Mouse (Mus musculus) liver, embryonic 15.5 days (tissue): ENCODE data around the gene BC147527. TPM values are rescaled to one million over a fixed set of nuclear protein-coding genes. Genes with fewer than 3 reads are reported as not detected.
"Not testable (repeated sequence)": the region's sequence is repeated elsewhere in the genome, so short reads cannot be mapped to it uniquely, and the experiment has no call there.

Source experiments
- ATAC-seq: fragments of 200-750 bp; cut with Nextera tagmentation; 2 replicates; pipeline ENCODE4 v1.8.0; 2017; ENCODE audit warnings: moderate number of reproducible peaks, mild to moderate bottlenecking, moderate library complexity; ENCODE audit not compliant: insufficient read depth
- H3K27ac ChIP-seq: fragments of 300-500 bp; sonication (generic); replicated peaks from 2 replicates; pipeline ENCODE4 v1.5.1; 2015; ENCODE audit warnings: mild to moderate bottlenecking, inconsistent platforms
- H3K27me3 ChIP-seq: fragments of 300-500 bp; sonication (generic); 2 replicates; pipeline ENCODE4 v1.6.1; 2015; ENCODE audit warnings: mild to moderate bottlenecking, inconsistent platforms
- H3K36me3 ChIP-seq: fragments of 300-500 bp; sonication (generic); replicated peaks from 2 replicates; pipeline ENCODE4 v1.6.1; 2015; ENCODE audit warnings: moderate library complexity, mild to moderate bottlenecking, inconsistent platforms
- H3K4me1 ChIP-seq: fragments of 300-500 bp; sonication (generic); replicated peaks from 2 replicates; pipeline ENCODE4 v1.6.1; 2015; ENCODE audit warnings: inconsistent platforms
- H3K4me2 ChIP-seq: fragments of 300-500 bp; sonication (generic); 2 replicates; pipeline ENCODE4 v1.6.1; 2015; ENCODE audit warnings: moderate library complexity, mild to moderate bottlenecking, inconsistent platforms
- H3K4me3 ChIP-seq: fragments of 300-500 bp; sonication (generic); replicated peaks from 2 replicates; pipeline ENCODE4 v1.5.1; 2015; ENCODE audit warnings: mild to moderate bottlenecking, inconsistent platforms
- H3K9ac ChIP-seq: fragments of 300-500 bp; sonication (generic); 2 replicates; pipeline ENCODE4 v1.6.1; 2015; ENCODE audit warnings: moderate library complexity, mild to moderate bottlenecking, inconsistent platforms
- H3K9me3 ChIP-seq: fragments of 300-500 bp; sonication (generic); replicated peaks from 2 replicates; pipeline ENCODE4 v1.6.1; 2016; ENCODE audit warnings: inconsistent platforms
- WGBS: fragments of 180-500 bp; shearing (Covaris S2); methylation state at CpG from one replicate; pipeline ENCODE4 v1.1.7; 2015; ENCODE audit warnings: mixed read lengths; ENCODE audit not compliant: insufficient replicate concordance; 5-methylcytosine and 5-hydroxymethylcytosine counted together
- polyA plus RNA-seq: library from polyadenylated mRNA; unstranded; fragments of >200 nt; fragmentation: Nextera tagmentation; extraction: Ambion mirVana; gene quantifications from 2 replicates; pipeline ENCODE4 v1.2.1, GENCODE M21; 2015

BC147527 gene
- polyA plus RNA-seq, 1 experiment from 2014 or later: 1.1 TPM

GRCm38 (mm10) chr13:120316578-120316977, 16.4 kb downstream of the BC147527 start, which contains the start of gene Tcstv3:
Gene Tcstv3 (plus strand): TSS chr13:120316878.
- not testable (repeated sequence) for H3K27me3 ChIP-seq, H3K9ac ChIP-seq, H3K36me3 ChIP-seq, H3K4me2 ChIP-seq, ATAC-seq, H3K9me3 ChIP-seq, H3K27ac ChIP-seq, H3K4me1 ChIP-seq, H3K4me3 ChIP-seq
- WGBS: 44% methylated on average over 3 of the region's 3 CpGs

DNA sequence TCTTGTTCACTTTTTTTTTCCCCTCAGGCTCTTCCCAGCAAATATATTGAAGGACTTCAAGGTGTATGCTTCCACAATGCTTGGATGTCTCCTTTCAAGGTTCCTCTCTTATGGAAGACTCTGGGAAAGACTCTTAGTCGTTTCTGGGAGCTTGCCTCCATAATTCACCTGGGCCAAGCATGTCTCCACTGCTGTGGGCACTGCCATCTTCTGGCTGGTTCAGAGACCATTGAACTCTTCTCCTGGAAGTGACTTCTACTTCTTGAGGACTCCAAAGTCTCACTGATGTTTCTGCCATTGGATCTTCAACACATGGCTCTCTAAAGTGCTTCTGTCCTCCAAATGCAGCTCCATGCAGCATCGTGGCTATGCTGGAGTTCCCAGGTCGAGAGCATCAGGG, 20.0 kb downstream of the BC147527 start:
- Histone ChIP-seq H3K4me1 (no peaks in the 10 kb centered on the region), H3K36me3 (no peaks in the 10 kb centered on the region), H3K4me3 (no peak overlapping the region), H3K27me3 (no peaks in the 10 kb centered on the region), H3K27ac (no peak overlapping the region), H3K9me3 (no peaks in the 10 kb centered on the region), H3K4me2 (no peak overlapping the region), H3K9ac (no peak overlapping the region)
- 45% methylated on average over 3 of the region's 3 CpGs for WGBS
- no peak for ATAC-seq

- no peak for ATAC-seq
- no peaks in the 10 kb centered on the region for H3K9me3 ChIP-seq
- no peak overlapping the region for H3K9ac ChIP-seq
- H3K4me1 ChIP-seq: no peaks in the 10 kb centered on the region
- no peak overlapping the region for H3K4me2 ChIP-seq
- H3K36me3 ChIP-seq: no peaks in the 10 kb centered on the region
- no peaks in the 10 kb centered on the region for H3K27me3 ChIP-seq
- 52% methylated on average over 1 of the region's 1 CpGs for WGBS
- no peak overlapping the region for H3K27ac ChIP-seq
- no peak overlapping the region for H3K4me3 ChIP-seq
Observed at GRCm38 (mm10) chr13:120320721-120321120, 20.5 kb downstream of the BC147527 start.

Other genes starting within 250 kb of the BC147527 start
- 0.35 and 0.43 TPM in 2 replicates for gene Gm21188, start 248.2 kb upstream of the BC147527 start, polyA plus RNA-seq
- gene Gm20767, start 160.1 kb upstream of the BC147527 start, polyA plus RNA-seq: not detected in 2 replicates
- gene Gm21818, start 128.0 kb upstream of the BC147527 start, polyA plus RNA-seq: not detected in 2 replicates
- gene Gm21762, start 84.4 kb upstream of the BC147527 start, polyA plus RNA-seq: not detected in 2 replicates
- not detected in 2 replicates for gene Gm21731, start 61.3 kb upstream of the BC147527 start, polyA plus RNA-seq
- gene AF067061, start 37.3 kb upstream of the BC147527 start, polyA plus RNA-seq: not detected in 2 replicates
- not detected in 2 replicates for gene Tcstv3, start 16.5 kb downstream of the BC147527 start, polyA plus RNA-seq